In the genomic region with DNA sequence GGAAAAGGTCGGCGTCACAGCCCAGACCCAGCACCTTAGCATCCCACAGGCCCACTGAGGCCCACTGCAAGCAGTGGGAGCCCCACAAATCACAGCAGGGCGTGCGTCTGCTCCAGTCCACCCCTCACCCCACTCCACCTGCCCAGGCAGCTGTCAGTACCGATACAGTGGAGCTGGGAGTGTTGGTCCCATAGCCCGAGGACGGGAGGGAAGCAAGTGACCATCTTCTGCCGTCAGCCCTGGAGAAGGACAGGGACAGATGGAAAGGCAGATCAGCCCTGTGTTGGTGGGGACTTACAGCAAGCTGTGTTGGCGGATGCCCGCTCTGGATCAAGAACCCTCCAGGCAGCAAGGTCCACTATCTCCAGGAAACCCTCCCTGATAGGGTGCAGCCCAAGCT, we compare ENCODE assay signal across 13 mouse cellular contexts. TPM values are rescaled to one million over a fixed set of nuclear protein-coding genes. Genes with fewer than 3 reads are reported as not detected.
A peak's percentile ranks its signal among the peaks of the same experiment; 100 is the strongest.
DNase-seq lines count a peak whose midpoint lies in the region; ATAC-seq and TF ChIP-seq lines count a peak whose summit lies in the region.
"Had no signal": no experiment of that assay in that cellular context is flagged by ENCODE, and none has a peak within 500 bp of the region (broad histone marks: within the 10 kb centered on the region; RNA-seq: fewer than 3 reads in every experiment).

No protein-coding gene starts in this region.

- no peak overlapping the region; the same call in 1 of the 2 replicates for H3K27ac ChIP-seq in heart, embryonic 12.5 days (ENCODE audit: poor library complexity, severe bottlenecking)
- no peak overlapping the region for H3K27ac ChIP-seq in liver, adult 2 months (replicated peaks; ENCODE audit: insufficient read depth, low read depth, low read length)
- 0 out of 2 replicates have a peak overlapping the region, but pooled peaks have one; percentile 40 for H3K27ac ChIP-seq in limb, embryonic 15.5 days

- intact Hi-C loops in heart, postnatal 36 days (cut with DNase I) = no loop called here

- no peak for TF ChIP-seq CTCF in liver, adult 2 months (IDR thresholded peaks at IDR 0.05; ENCODE audit: low read depth, low read length)

- peak overlapping the region; percentile 24; the same call in 1 of the 2 replicates for H3K4me2 ChIP-seq in heart, embryonic 12.5 days
- no peak overlapping the region for H3K4me2 ChIP-seq in limb, embryonic 15.5 days
- H3K4me2 ChIP-seq: liver, embryonic 13.5 days had no signal

- H3K4me1 ChIP-seq in heart, embryonic 12.5 days (replicated peaks) = peaks cover 51% of the 10 kb centered on the region
- peaks cover 5% of the 10 kb centered on the region for H3K4me1 ChIP-seq in liver, adult 2 months (ENCODE audit: control insufficient read depth, insufficient read depth, low read length)
- peaks cover 47% of the 10 kb centered on the region for H3K4me1 ChIP-seq in limb, embryonic 15.5 days

- no peaks in the 10 kb centered on the region for H3K9me3 ChIP-seq in heart, embryonic 12.5 days (replicated peaks)
- no peaks in the 10 kb centered on the region for H3K9me3 ChIP-seq in limb, embryonic 15.5 days
- H3K9me3 ChIP-seq: liver, embryonic 13.5 days; megakaryocyte, embryonic 14.5 days had no signal

- ATAC-seq in heart, embryonic 12.5 days (ENCODE audit: insufficient number of reproducible peaks, low FRiP score) = no peak
- ATAC-seq in limb, embryonic 15.5 days (ENCODE audit: insufficient number of reproducible peaks, low FRiP score, low TSS enrichment, low read depth) = no peak
- ATAC-seq in erythroblast, adult 5-6 weeks (replicated peaks; ENCODE audit: low FRiP score, poor library complexity, severe bottlenecking) = no peak

- peaks cover 39% of the 10 kb centered on the region for H3K36me3 ChIP-seq in heart, embryonic 12.5 days
- peaks cover 26% of the 10 kb centered on the region for H3K36me3 ChIP-seq in liver, adult 2 months (ENCODE audit: control insufficient read depth, insufficient read depth, low read length)
- H3K36me3 ChIP-seq in limb, embryonic 15.5 days = peaks cover 56% of the 10 kb centered on the region

- H3K79me2 ChIP-seq in liver, adult 2 months (ENCODE audit: control insufficient read depth, insufficient read depth, low read length) = peaks cover 22% of the 10 kb centered on the region

- 0 out of 2 replicates have a peak overlapping the region, but pooled peaks have one; percentile 19 for H3K9ac ChIP-seq in heart, embryonic 12.5 days
- H3K9ac ChIP-seq in liver, adult 2 months (ENCODE audit: low read depth, low read length) = peak overlapping the region; percentile 37
- no peak overlapping the region for H3K9ac ChIP-seq in limb, embryonic 15.5 days
- H3K9ac ChIP-seq: liver, embryonic 13.5 days had no signal

- peak; percentile 61 for DNase-seq in cerebellum, adult 9-11 months
- no peak for DNase-seq in cerebellum, postnatal 36 days
- DNase-seq in heart, postnatal 36 days = no peak
- no peak for DNase-seq in liver, adult 2 months (ENCODE audit: extremely low read depth, low read depth, low spot score)
- DNase-seq in liver = no peak
- DNase-seq: gastrocnemius, postnatal 36 days; layer of hippocampus, adult 9-11 months; liver, embryonic 13.5 days had no signal

- 69% methylated on average over 10 of the region's 10 CpGs for WGBS in heart, embryonic 12.5 days
- 89% methylated on average over 10 of the region's 10 CpGs for WGBS in liver, adult 2 months
- WGBS in limb, embryonic 15.5 days = 84% methylated on average over 10 of the region's 10 CpGs

- no peak for TF ChIP-seq POLR2A in liver, adult 2 months (IDR thresholded peaks at IDR 0.05; ENCODE audit: extremely low read depth, insufficient read depth, low read length)

- H3K4me3 ChIP-seq in heart, embryonic 12.5 days = no peak overlapping the region
- peak overlapping the region; percentile 19; the same call in 1 of the 2 replicates for H3K4me3 ChIP-seq in liver, adult 2 months (ENCODE audit: insufficient read depth, low read depth, low read length)
- H3K4me3 ChIP-seq in limb, embryonic 15.5 days = no peak overlapping the region
- H3K4me3 ChIP-seq: liver, embryonic 13.5 days; megakaryocyte, embryonic 14.5 days had no signal

- peaks cover 9% of the 10 kb centered on the region for H3K27me3 ChIP-seq in heart, embryonic 12.5 days (replicated peaks)
- no peaks in the 10 kb centered on the region for H3K27me3 ChIP-seq in liver, adult 2 months (ENCODE audit: control insufficient read depth, insufficient read depth, low read length)
- no peaks in the 10 kb centered on the region for H3K27me3 ChIP-seq in limb, embryonic 15.5 days
- H3K27me3 ChIP-seq: megakaryocyte, embryonic 14.5 days had no signal

RNA-seq across cellular contexts. Expression of a gene that starts 12.5 kb away (rescaled TPM):
- 35.2 and 37.2 TPM in 2 replicates for polyA plus RNA-seq in heart, embryonic 12.5 days (2016; fragmentation: Nextera tagmentation; extraction: Ambion mirVana)
- total RNA-seq in heart, postnatal 36 days (2021) = 10 to 100 TPM; 23.6 to 24.5 TPM
- 7.7 and 10.9 TPM in 2 replicates for total RNA-seq in liver, adult 2 months (2014; rRNA removed)
- polyA plus RNA-seq in liver, adult 2 months (2012; rRNA removed) = 38.2 and 53.9 TPM in 2 replicates
- 85.8 and 91.4 TPM in 2 replicates for polyA plus RNA-seq in limb, embryonic 15.5 days (2015; fragmentation: Nextera tagmentation; extraction: Ambion mirVana)
- 4.8 and 12.1 TPM in 2 replicates for total RNA-seq in erythroblast, adult 5-6 weeks (2015; ENCODE audit: low replicate concordance)
- total RNA-seq in erythroblast, adult 5-6 weeks (2017; ENCODE audit: low replicate concordance) = 5.9 and 6.3 TPM in 2 replicates

RNA-seq across cellular contexts. Expression of a gene that starts 15.8 kb away (rescaled TPM):
- polyA plus RNA-seq in heart, embryonic 12.5 days (2016; fragmentation: Nextera tagmentation; extraction: Ambion mirVana) = 7.2 and 8.1 TPM in 2 replicates
- 1 to 10 TPM; 6.4 to 8.9 TPM for total RNA-seq in heart, postnatal 36 days (2021)
- total RNA-seq in liver, adult 2 months (2014; rRNA removed) = 14.8 and 16.7 TPM in 2 replicates
- 21.2 and 29.0 TPM in 2 replicates for polyA plus RNA-seq in liver, adult 2 months (2012; rRNA removed)
- 13.8 and 14.4 TPM in 2 replicates for polyA plus RNA-seq in limb, embryonic 15.5 days (2015; fragmentation: Nextera tagmentation; extraction: Ambion mirVana)
- 21.7 and 29.2 TPM in 2 replicates for total RNA-seq in erythroblast, adult 5-6 weeks (2015; ENCODE audit: low replicate concordance)
- total RNA-seq in erythroblast, adult 5-6 weeks (2017; ENCODE audit: low replicate concordance) = 3.9 and 5.4 TPM in 2 replicates

RNA-seq across cellular contexts. Expression of a gene that starts 19.2 kb away (rescaled TPM):
- not detected in 2 replicates for polyA plus RNA-seq in heart, embryonic 12.5 days (2016; fragmentation: Nextera tagmentation; extraction: Ambion mirVana)
- total RNA-seq in heart, postnatal 36 days (2021) = not detected
- total RNA-seq in liver, adult 2 months (2014; rRNA removed) = 0.37 and 0.40 TPM in 2 replicates
- polyA plus RNA-seq in liver, adult 2 months (2012; rRNA removed) = 0.34 and 0.60 TPM in 2 replicates
- 0.13 and 0.35 TPM in 2 replicates for polyA plus RNA-seq in limb, embryonic 15.5 days (2015; fragmentation: Nextera tagmentation; extraction: Ambion mirVana)
- not detected in 2 replicates for total RNA-seq in erythroblast, adult 5-6 weeks (2015; ENCODE audit: low replicate concordance)
- total RNA-seq in erythroblast, adult 5-6 weeks (2017; ENCODE audit: low replicate concordance) = 0.14 and 0.51 TPM in 2 replicates
- polyA plus RNA-seq: neural tube, embryonic 14.5 days had no signal

RNA-seq across cellular contexts. Expression of a gene that starts 28.3 kb away (rescaled TPM):
- 37.2 and 37.9 TPM in 2 replicates for polyA plus RNA-seq in heart, embryonic 12.5 days (2016; fragmentation: Nextera tagmentation; extraction: Ambion mirVana)
- 10 to 100 TPM; 28.0 to 30.8 TPM for total RNA-seq in heart, postnatal 36 days (2021)
- total RNA-seq in liver, adult 2 months (2014; rRNA removed) = 13.7 and 20.9 TPM in 2 replicates
- 33.9 and 39.3 TPM in 2 replicates for polyA plus RNA-seq in liver, adult 2 months (2012; rRNA removed)
- 41.9 and 46.1 TPM in 2 replicates for polyA plus RNA-seq in limb, embryonic 15.5 days (2015; fragmentation: Nextera tagmentation; extraction: Ambion mirVana)
- total RNA-seq in erythroblast, adult 5-6 weeks (2015; ENCODE audit: low replicate concordance) = 8.2 and 9.6 TPM in 2 replicates
- 3.8 and 6.4 TPM in 2 replicates for total RNA-seq in erythroblast, adult 5-6 weeks (2017; ENCODE audit: low replicate concordance)

RNA-seq across cellular contexts. Expression of a gene that starts 34.6 kb away (rescaled TPM):
- polyA plus RNA-seq in heart, embryonic 12.5 days (2016; fragmentation: Nextera tagmentation; extraction: Ambion mirVana) = 19.1 and 19.2 TPM in 2 replicates
- 10 to 100 TPM; 45.0 to 49.3 TPM for total RNA-seq in heart, postnatal 36 days (2021)
- total RNA-seq in liver, adult 2 months (2014; rRNA removed) = 2.7 and 4.1 TPM in 2 replicates
- 10.4 and 11.9 TPM in 2 replicates for polyA plus RNA-seq in liver, adult 2 months (2012; rRNA removed)
- 17.1 and 19.4 TPM in 2 replicates for polyA plus RNA-seq in limb, embryonic 15.5 days (2015; fragmentation: Nextera tagmentation; extraction: Ambion mirVana)
- not detected in 2 replicates for total RNA-seq in erythroblast, adult 5-6 weeks (2015; ENCODE audit: low replicate concordance)
- 1.5 TPM in 1 of 2 replicates, not detected in the other for total RNA-seq in erythroblast, adult 5-6 weeks (2017; ENCODE audit: low replicate concordance)
